Mouse (Mus musculus) testis, adult 2 months (tissue): ENCODE data around the gene Reep1.

ENCODE experiments used
- CTCF ChIP-seq: fragments of 200-500 bp; IDR thresholded peaks from 2 replicates; pipeline ENCODE4 v1.5.1; 2012; ENCODE audit warnings: low read depth, mild to moderate bottlenecking, inconsistent platforms, low read length, moderate library complexity; ENCODE audit not compliant: control insufficient read depth, insufficient read depth, insufficient replicate concordance
- POLR2A ChIP-seq: fragments of 200-500 bp; IDR thresholded peaks from 2 replicates; pipeline ENCODE4 v1.6.1; 2012; ENCODE audit warnings: low read depth, mild to moderate bottlenecking, inconsistent platforms, low read length, moderate library complexity; ENCODE audit not compliant: control insufficient read depth

GRCm38 (mm10) chr6:71769901-71770690 is 62.7 kb downstream of the Reep1 start:
- TF ChIP-seq POLR2A (no peak), CTCF (no peak)
